Mouse (Mus musculus): ENCODE data around the gene Pik3r5.

Pik3r5 gene

GRCm38 (mm10) chr11:68451282-68451735 lies 19.4 kb downstream of the Pik3r5 start:
- DNase-seq: no peak

- no peak for DNase-seq
These were observed 20.0 kb downstream of the Pik3r5 start for GRCm38 (mm10) chr11:68451747-68452405.

GRCm38 (mm10) chr11:68452740-68453139 lies 20.8 kb downstream of the Pik3r5 start:
- no peak for DNase-seq

GRCm38 (mm10) chr11:68453301-68453700 lies 21.4 kb downstream of the Pik3r5 start:
- DNase-seq: no peak

GRCm38 (mm10) chr11:68458086-68458485 lies 26.2 kb downstream of the Pik3r5 start:
- no peak for DNase-seq

GRCm38 (mm10) chr11:68459021-68459420 lies 27.1 kb downstream of the Pik3r5 start:
- DNase-seq: no peak

- no peak for DNase-seq
These were observed 27.6 kb downstream of the Pik3r5 start for GRCm38 (mm10) chr11:68459486-68459885.

- DNase-seq: no peak
These were observed 30.8 kb downstream of the Pik3r5 start for GRCm38 (mm10) chr11:68462716-68463115.

GRCm38 (mm10) chr11:68464260-68464659 lies 32.3 kb downstream of the Pik3r5 start:
- no peak for DNase-seq

GRCm38 (mm10) chr11:68465090-68465489 lies 33.2 kb downstream of the Pik3r5 start:
- DNase-seq: no peak

GRCm38 (mm10) chr11:68467441-68467840 lies 35.5 kb downstream of the Pik3r5 start:
- no peak for DNase-seq

GRCm38 (mm10) chr11:68467962-68468612 lies 36.2 kb downstream of the Pik3r5 start:
- no peak for DNase-seq

GRCm38 (mm10) chr11:68468886-68469285 lies 37.0 kb downstream of the Pik3r5 start:
- no peak for DNase-seq

GRCm38 (mm10) chr11:68472162-68472849 lies 40.4 kb downstream of the Pik3r5 start:
- no peak for DNase-seq

- no peak for DNase-seq
These were observed 42.7 kb downstream of the Pik3r5 start for GRCm38 (mm10) chr11:68474600-68474999.

GRCm38 (mm10) chr11:68475676-68476075 lies 43.8 kb downstream of the Pik3r5 start:
- no peak for DNase-seq

- no peak for DNase-seq
These were observed 45.7 kb downstream of the Pik3r5 start for GRCm38 (mm10) chr11:68477661-68478060.

GRCm38 (mm10) chr11:68478574-68478981 lies 46.7 kb downstream of the Pik3r5 start:
- DNase-seq: no peak

- no peak for DNase-seq
These were observed 48.7 kb downstream of the Pik3r5 start for GRCm38 (mm10) chr11:68480660-68481059.

GRCm38 (mm10) chr11:68482001-68482400 lies 50.1 kb downstream of the Pik3r5 start:
- no peak for DNase-seq

GRCm38 (mm10) chr11:68483213-68483612 lies 51.3 kb downstream of the Pik3r5 start:
- no peak for DNase-seq

GRCm38 (mm10) chr11:68484431-68484830 lies 52.5 kb downstream of the Pik3r5 start:
- no peak for DNase-seq

- DNase-seq: peak in 1 of 2 experiments; percentile 36
These were observed 53.5 kb downstream of the Pik3r5 start for GRCm38 (mm10) chr11:68485206-68485942.
